Mouse (Mus musculus) limb, embryonic 15.5 days (tissue): ENCODE data around the gene Loxl3. TPM values are rescaled to one million over a fixed set of nuclear protein-coding genes. Genes with fewer than 3 reads are reported as not detected.

ENCODE experiments used
- ATAC-seq: fragments of 200-750 bp; cut with Nextera tagmentation; 2 replicates; pipeline ENCODE4 v1.8.0; 2017; ENCODE audit warnings: low read depth, moderate TSS enrichment; ENCODE audit not compliant: insufficient number of reproducible peaks, low FRiP score, low TSS enrichment
- H3K27ac ChIP-seq: fragments of 300-500 bp; sonication (generic); 2 replicates; pipeline ENCODE4 v1.5.1; 2015; ENCODE audit warnings: moderate library complexity, mild to moderate bottlenecking, inconsistent platforms
- H3K27me3 ChIP-seq: fragments of 300-500 bp; sonication (generic); 2 replicates; pipeline ENCODE4 v1.6.1; 2015; ENCODE audit warnings: inconsistent platforms
- H3K36me3 ChIP-seq: fragments of 300-500 bp; sonication (generic); 2 replicates; pipeline ENCODE4 v1.6.1; 2015; ENCODE audit warnings: inconsistent platforms
- H3K4me1 ChIP-seq: fragments of 300-500 bp; sonication (generic); 2 replicates; pipeline ENCODE4 v1.6.1; 2015; ENCODE audit warnings: inconsistent platforms
- H3K4me2 ChIP-seq: fragments of 300-500 bp; sonication (generic); 2 replicates; pipeline ENCODE4 v1.6.1; 2015; ENCODE audit warnings: mild to moderate bottlenecking, inconsistent platforms
- H3K4me3 ChIP-seq: fragments of 300-500 bp; sonication (generic); 2 replicates; pipeline ENCODE4 v1.5.1; 2015; ENCODE audit warnings: mild to moderate bottlenecking, inconsistent platforms
- H3K9ac ChIP-seq: fragments of 300-500 bp; sonication (generic); 2 replicates; pipeline ENCODE4 v1.6.1; 2015; ENCODE audit warnings: inconsistent platforms
- H3K9me3 ChIP-seq: fragments of 300-500 bp; sonication (generic); 2 replicates; pipeline ENCODE4 v1.6.1; 2016; ENCODE audit warnings: inconsistent platforms
- WGBS: fragments of 180-500 bp; shearing (Covaris S2); methylation state at CpG from one replicate; pipeline ENCODE4 v1.1.7; 2015; 5-methylcytosine and 5-hydroxymethylcytosine counted together
- polyA plus RNA-seq: library from polyadenylated mRNA; unstranded; fragments of >200 nt; fragmentation: Nextera tagmentation; extraction: Ambion mirVana; gene quantifications from 2 replicates; pipeline ENCODE4 v1.2.1, GENCODE M21; 2015

Gene Loxl3
- polyA plus RNA-seq, 1 experiment from 2014 or later, result 31.2 TPM

- ATAC-seq, result no peak
- Histone ChIP-seq H3K36me3 (no peaks in the 10 kb centered on the region), H3K4me3 (no peak overlapping the region), H3K27ac (no peak overlapping the region), H3K4me1 (peaks cover 3% of the 10 kb centered on the region; the same call in 1 of the 2 replicates), H3K27me3 (no peaks in the 10 kb centered on the region), H3K9ac (no peak overlapping the region), H3K9me3 (no peaks in the 10 kb centered on the region), H3K4me2 (no peak overlapping the region)
- WGBS, result 52% methylated on average over 7 of the region's 7 CpGs
Measured at GRCm38 (mm10) chr6:83004872-83005271, 29.1 kb upstream of the Loxl3 start.

GRCm38 (mm10) chr6:83005444-83006011, 28.4 kb upstream of the Loxl3 start:
- no peak overlapping the region for H3K4me3 ChIP-seq
- no peaks in the 10 kb centered on the region for H3K36me3 ChIP-seq
- peaks cover 3% of the 10 kb centered on the region; the same call in 1 of the 2 replicates for H3K4me1 ChIP-seq
- no peaks in the 10 kb centered on the region for H3K27me3 ChIP-seq
- no peak overlapping the region for H3K27ac ChIP-seq
- H3K9me3 ChIP-seq, result no peaks in the 10 kb centered on the region
- H3K4me2 ChIP-seq, result no peak overlapping the region
- WGBS, result 68% methylated on average over 10 of the region's 10 CpGs
- no peak for ATAC-seq
- H3K9ac ChIP-seq, result no peak overlapping the region

DNA sequence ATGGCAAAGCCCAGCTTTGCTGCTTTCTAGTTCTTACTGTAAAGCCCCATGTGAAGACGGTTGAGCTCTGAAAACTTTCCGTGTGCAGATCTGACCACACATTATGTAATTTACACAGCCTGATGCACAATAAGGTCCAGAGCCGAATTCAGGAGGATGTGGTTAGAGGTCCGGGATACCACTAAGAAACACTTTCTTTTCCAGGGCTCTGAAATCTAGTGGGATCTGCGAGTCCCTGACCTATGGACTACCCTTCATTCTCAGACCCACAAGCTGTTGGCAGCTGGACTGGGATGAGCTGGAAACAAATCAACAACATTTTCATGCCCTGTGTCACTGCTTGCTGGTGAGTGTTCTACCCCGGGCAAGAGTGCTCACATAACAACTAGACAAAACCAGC, 27.9 kb upstream of the Loxl3 start:
- no peak for ATAC-seq
- Histone ChIP-seq H3K27ac (no peak overlapping the region), H3K4me2 (no peak overlapping the region), H3K9me3 (no peaks in the 10 kb centered on the region), H3K9ac (no peak overlapping the region), H3K4me3 (no peak overlapping the region), H3K27me3 (no peaks in the 10 kb centered on the region), H3K4me1 (peaks cover 3% of the 10 kb centered on the region; the same call in 1 of the 2 replicates), H3K36me3 (no peaks in the 10 kb centered on the region)
- WGBS, result 76% methylated on average over 6 of the region's 6 CpGs

DNA sequence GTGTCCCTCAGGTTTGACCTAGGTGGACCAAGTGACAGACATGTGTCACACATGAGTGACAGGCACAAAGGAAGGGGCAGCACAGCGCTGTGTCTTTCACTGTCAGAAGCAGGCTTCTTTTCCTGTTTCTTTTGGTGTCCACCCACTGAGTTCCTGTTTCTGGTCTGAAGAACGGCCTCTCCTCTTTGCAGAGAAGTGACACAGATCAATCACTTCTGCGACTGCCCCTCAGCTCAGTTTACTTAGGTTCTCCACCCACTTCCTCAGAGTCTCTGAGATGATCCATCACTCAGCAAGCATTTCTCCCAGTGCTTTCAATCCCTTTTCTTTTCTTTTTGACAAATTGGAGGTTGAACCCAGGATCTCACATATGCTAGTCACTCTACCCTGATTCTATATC, 25.3 kb upstream of the Loxl3 start:
- H3K4me2 ChIP-seq, result no peak overlapping the region
- no peak overlapping the region for H3K27ac ChIP-seq
- 44% methylated on average over 3 of the region's 3 CpGs for WGBS
- H3K9ac ChIP-seq, result no peak overlapping the region
- H3K9me3 ChIP-seq, result no peaks in the 10 kb centered on the region
- H3K4me3 ChIP-seq, result no peak overlapping the region
- H3K36me3 ChIP-seq, result no peaks in the 10 kb centered on the region
- peaks cover 3% of the 10 kb centered on the region; the same call in 1 of the 2 replicates for H3K4me1 ChIP-seq
- no peaks in the 10 kb centered on the region for H3K27me3 ChIP-seq
- ATAC-seq, result no peak

GRCm38 (mm10) chr6:83010010-83010409, 24.0 kb upstream of the Loxl3 start:
- Histone ChIP-seq H3K4me1 (peaks cover 3% of the 10 kb centered on the region; the same call in 1 of the 2 replicates), H3K4me3 (no peak overlapping the region), H3K36me3 (no peaks in the 10 kb centered on the region), H3K4me2 (no peak overlapping the region), H3K9ac (no peak overlapping the region), H3K27ac (no peak overlapping the region), H3K27me3 (no peaks in the 10 kb centered on the region), H3K9me3 (no peaks in the 10 kb centered on the region)
- no peak for ATAC-seq
- 58% methylated on average over 7 of the region's 7 CpGs for WGBS

DNA sequence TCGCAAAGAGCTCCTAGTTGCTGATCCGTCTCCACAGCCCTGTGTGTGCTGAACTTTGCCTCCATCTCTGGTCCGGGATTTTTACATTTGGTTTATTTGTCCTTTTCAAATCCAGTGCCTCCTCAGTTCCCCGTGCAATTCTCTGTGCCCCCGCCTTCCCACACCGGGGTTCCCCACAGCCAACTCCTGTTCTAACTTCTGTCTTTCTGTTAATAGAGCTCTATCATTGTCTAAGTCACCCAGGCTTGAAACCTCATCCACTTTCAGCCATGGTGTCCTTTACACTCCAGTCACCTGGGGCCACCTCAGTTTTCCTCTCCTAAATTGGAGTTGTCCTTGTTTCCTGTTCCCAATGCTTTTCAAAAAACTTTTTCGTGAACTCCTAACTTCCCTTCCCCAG, 22.7 kb upstream of the Loxl3 start:
- Histone ChIP-seq H3K9ac (no peak overlapping the region), H3K4me1 (no peaks in the 10 kb centered on the region), H3K4me3 (no peak overlapping the region), H3K27ac (no peak overlapping the region), H3K4me2 (no peak overlapping the region), H3K9me3 (no peaks in the 10 kb centered on the region), H3K36me3 (no peaks in the 10 kb centered on the region), H3K27me3 (no peaks in the 10 kb centered on the region)
- ATAC-seq, result no peak
- WGBS, result 81% methylated on average over 7 of the region's 7 CpGs

DNA sequence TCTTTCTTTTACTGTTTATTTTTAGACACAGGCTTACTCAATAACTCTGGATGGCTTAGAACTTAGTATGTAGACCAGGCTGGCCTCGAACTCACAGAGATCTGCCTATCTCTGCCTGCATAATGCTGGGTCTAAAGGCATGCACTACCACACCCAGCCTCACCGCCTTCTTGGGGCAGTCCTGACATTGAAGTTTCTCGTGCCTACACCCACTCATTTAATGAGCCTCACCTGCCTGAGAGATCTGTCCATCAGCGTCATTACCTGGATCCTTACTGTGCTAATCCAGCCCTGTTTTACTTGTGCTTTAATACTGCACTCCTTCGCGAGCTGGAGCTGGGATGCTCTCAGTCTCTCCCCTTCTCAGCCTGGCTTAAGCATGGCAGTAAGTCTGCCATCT, 22.2 kb upstream of the Loxl3 start:
- WGBS, result 65% methylated on average over 6 of the region's 6 CpGs

DNA sequence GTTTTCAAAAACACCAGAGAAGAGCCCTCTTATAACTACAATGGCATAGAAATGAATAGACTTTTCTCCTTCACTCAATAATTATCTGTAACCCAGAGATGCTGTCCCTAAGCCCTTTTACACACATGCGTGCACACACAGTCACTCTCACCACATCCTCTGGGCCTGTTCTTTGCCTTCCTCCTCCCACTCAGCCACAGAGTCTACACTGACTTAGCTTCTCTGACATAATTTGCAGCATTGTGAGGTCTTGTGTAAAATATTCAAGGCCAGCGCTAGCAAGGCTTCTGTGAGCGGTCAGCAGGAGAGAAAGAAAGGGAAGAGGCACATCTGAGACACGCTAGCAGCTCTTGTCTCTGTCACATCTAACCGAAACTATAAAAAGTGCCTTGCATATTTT, 20.5 kb upstream of the Loxl3 start:
- no peak overlapping the region for H3K9ac ChIP-seq
- H3K4me1 ChIP-seq, result 0 out of 2 replicates have a peak, but pooled peaks cover 5% of the 10 kb centered on the region
- H3K9me3 ChIP-seq, result no peaks in the 10 kb centered on the region
- ATAC-seq, result no peak
- H3K27me3 ChIP-seq, result no peaks in the 10 kb centered on the region
- no peak overlapping the region for H3K27ac ChIP-seq
- no peaks in the 10 kb centered on the region for H3K36me3 ChIP-seq
- no peak overlapping the region for H3K4me3 ChIP-seq
- H3K4me2 ChIP-seq, result no peak overlapping the region
- 64% methylated on average over 5 of the region's 5 CpGs for WGBS

More for the DNA sequence above, 22.2 kb upstream of the Loxl3 start:
- ATAC-seq, result no peak
- Histone ChIP-seq H3K36me3 (no peaks in the 10 kb centered on the region), H3K4me2 (no peak overlapping the region), H3K27me3 (no peaks in the 10 kb centered on the region), H3K9me3 (no peaks in the 10 kb centered on the region), H3K4me3 (no peak overlapping the region), H3K9ac (no peak overlapping the region), H3K27ac (no peak overlapping the region), H3K4me1 (no peaks in the 10 kb centered on the region)

GRCm38 (mm10) chr6:83014482-83015466, 19.2 kb upstream of the Loxl3 start:
- Histone ChIP-seq H3K4me3 (no peak overlapping the region), H3K9me3 (no peaks in the 10 kb centered on the region), H3K9ac (no peak overlapping the region), H3K27me3 (no peaks in the 10 kb centered on the region), H3K4me2 (no peak overlapping the region), H3K27ac (no peak overlapping the region), H3K36me3 (no peaks in the 10 kb centered on the region), H3K4me1 (0 out of 2 replicates have a peak, but pooled peaks cover 5% of the 10 kb centered on the region)
- no peak for ATAC-seq
- 70% methylated on average over 12 of the region's 12 CpGs for WGBS

GRCm38 (mm10) chr6:83015749-83016148, 18.2 kb upstream of the Loxl3 start:
- Histone ChIP-seq H3K4me2 (no peak overlapping the region), H3K4me1 (0 out of 2 replicates have a peak, but pooled peaks cover 5% of the 10 kb centered on the region), H3K36me3 (no peaks in the 10 kb centered on the region), H3K9me3 (no peaks in the 10 kb centered on the region), H3K27ac (no peak overlapping the region), H3K27me3 (no peaks in the 10 kb centered on the region), H3K9ac (no peak overlapping the region), H3K4me3 (no peak overlapping the region)
- 84% methylated on average over 2 of the region's 2 CpGs for WGBS
- ATAC-seq, result no peak

DNA sequence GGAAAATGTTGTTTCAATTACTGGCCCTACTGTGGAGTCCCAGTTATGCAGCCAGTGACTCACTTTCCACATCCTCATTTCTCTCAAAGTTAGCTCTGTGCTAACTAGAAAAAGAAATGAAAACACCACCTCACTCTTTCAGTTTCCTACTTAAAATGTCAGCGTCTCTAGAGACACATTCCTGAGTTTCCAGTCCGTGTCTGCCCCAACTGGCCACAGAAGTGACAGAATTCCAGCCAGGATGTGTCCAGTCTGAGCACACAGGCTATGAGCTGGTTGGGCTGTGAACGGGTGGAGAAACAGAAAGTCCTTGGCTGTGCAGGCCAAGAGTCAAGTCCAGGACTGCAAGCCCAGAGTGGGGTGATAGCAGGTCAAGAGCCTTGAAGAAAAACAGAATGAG, 16.8 kb upstream of the Loxl3 start:
- 46% methylated on average over 3 of the region's 3 CpGs for WGBS
- H3K9ac ChIP-seq, result no peak overlapping the region

GRCm38 (mm10) chr6:83019044-83019443, 14.9 kb upstream of the Loxl3 start:
- no peaks in the 10 kb centered on the region for H3K36me3 ChIP-seq
- H3K9me3 ChIP-seq, result no peaks in the 10 kb centered on the region
- H3K4me1 ChIP-seq, result 0 out of 2 replicates have a peak, but pooled peaks cover 5% of the 10 kb centered on the region
- no peaks in the 10 kb centered on the region for H3K27me3 ChIP-seq
- no peak overlapping the region for H3K4me2 ChIP-seq
- H3K27ac ChIP-seq, result no peak overlapping the region
- ATAC-seq, result no peak
- H3K9ac ChIP-seq, result no peak overlapping the region
- no peak overlapping the region for H3K4me3 ChIP-seq
- WGBS, result 61% methylated on average over 3 of the region's 3 CpGs

More for the DNA sequence above, 16.8 kb upstream of the Loxl3 start:
- no peak overlapping the region for H3K4me3 ChIP-seq
- H3K27ac ChIP-seq, result peak overlapping the region; percentile 30
- H3K36me3 ChIP-seq, result no peaks in the 10 kb centered on the region
- no peaks in the 10 kb centered on the region for H3K9me3 ChIP-seq
- H3K4me1 ChIP-seq, result 0 out of 2 replicates have a peak, but pooled peaks cover 5% of the 10 kb centered on the region
- ATAC-seq, result no peak
- no peak overlapping the region for H3K4me2 ChIP-seq
- H3K27me3 ChIP-seq, result no peaks in the 10 kb centered on the region
